Mouse (Mus musculus): Measurements from ENCODE around the gene Fbxl19. TPM values are rescaled to one million over a fixed set of nuclear protein-coding genes. Genes with fewer than 3 reads are reported as not detected.
A peak's percentile ranks its signal among the peaks of the same experiment; 100 is the strongest.
"Not testable (repeated sequence)": the region's sequence is repeated elsewhere in the genome, so short reads cannot be mapped to it uniquely, and the experiment has no call there.

The Fbxl19 gene
- total RNA-seq, 2 experiments from 2014 or later: 68.8 to 74.6 TPM

DNA sequence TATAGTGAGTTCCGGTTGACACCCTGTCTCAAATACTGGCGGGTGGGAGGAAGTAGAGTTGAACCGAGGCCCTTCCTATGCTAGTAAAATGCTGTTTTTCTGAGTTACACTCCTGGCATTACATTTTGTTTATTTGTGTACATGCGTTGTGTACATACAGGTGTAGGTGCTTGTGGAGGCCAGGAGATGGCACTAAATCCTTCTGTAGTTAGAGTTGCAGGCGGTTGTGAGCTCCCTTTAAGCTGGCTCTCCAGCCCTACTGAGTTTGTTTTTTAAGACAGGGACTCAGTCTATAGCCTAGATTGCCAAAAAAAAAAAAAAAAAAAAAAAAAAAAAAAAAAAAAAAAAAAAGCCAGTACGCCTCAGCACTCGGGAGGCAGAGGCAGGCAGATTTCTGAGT is 16.4 kb upstream of the Fbxl19 start:
- no peak for DNase-seq (ENCODE audit: low spot score in 2 of 2)

GRCm38 (mm10) chr7:127730170-127730569 is 14.2 kb upstream of the Fbxl19 start:
- DNase-seq (ENCODE audit: low spot score in 2 of 2): no peak

DNA sequence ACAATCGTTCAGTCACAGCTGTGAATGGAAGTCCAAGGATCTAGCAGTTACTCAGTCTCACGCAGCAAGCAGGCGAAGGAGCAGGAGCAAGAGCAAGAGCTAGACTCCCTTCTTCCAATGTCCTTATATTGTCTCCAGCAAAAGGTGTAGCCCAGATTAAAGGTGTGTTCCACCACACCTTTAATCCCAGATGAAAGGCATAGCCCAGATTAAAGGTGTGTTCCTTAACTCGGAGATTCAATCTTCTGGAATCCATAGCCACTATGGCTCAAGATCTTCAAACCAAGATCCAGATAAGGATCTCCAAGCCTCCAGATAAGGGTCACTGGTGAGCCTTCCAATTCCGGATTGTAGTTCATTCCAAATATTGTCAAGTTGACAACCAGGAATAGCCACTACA is 12.3 kb upstream of the Fbxl19 start, which contains the start of gene Ctf2:
Gene Ctf2 (minus strand): TSS at position 101 of the 400 bp plus-strand sequence.
- DNase-seq (ENCODE audit: low spot score in 2 of 2): not testable (repeated sequence)

- DNase-seq (ENCODE audit: low spot score in 2 of 2): peak; percentile 89 to 94
Observed at GRCm38 (mm10) chr7:127745251-127745651, 908 bp downstream of the Fbxl19 start.

DNA sequence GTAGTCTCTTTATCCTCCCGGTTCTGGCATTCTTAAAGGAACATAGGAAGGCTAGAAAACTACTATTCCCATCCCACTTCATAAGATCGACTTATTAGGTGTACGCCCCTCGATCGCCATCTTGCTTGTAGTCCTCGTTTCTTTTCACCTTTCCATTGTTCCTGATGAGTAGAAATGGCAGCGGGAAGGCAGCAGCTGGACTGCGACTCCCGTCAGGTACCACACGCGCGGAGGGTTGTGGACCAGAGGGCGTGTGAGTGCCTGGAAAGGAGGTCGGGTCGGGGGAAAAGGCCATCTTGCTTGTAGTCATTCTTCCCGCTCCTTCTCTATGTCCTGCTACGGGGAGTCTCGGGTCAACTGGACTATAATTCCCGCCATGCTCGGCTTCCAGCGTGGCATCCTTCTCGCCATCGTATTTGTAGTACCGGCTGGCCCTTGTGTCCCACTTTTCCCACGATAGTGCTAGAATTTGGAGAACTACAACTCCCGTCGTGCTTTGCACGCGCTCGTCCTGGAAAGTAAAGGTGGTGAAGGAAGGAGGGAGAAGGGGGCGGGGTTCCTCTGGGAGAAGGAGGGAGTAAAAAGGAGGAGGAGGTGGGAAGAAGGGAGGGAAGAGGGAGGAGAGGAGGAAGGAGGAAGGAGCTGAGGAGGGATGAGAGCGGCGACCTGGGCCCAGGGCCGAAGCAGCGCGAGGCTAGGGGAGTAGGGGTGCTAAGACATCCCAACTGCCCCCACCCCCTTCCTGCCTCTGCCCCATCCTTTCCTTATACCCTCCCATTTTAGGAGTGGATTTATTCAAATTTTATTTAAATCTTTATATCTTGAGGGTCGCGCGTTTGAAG is 1.5 kb downstream of the Fbxl19 start:
- DNase-seq (ENCODE audit: low spot score in 2 of 2): peak; percentile 96 to 98

- no peak for DNase-seq (ENCODE audit: low spot score in 2 of 2)
Observed at GRCm38 (mm10) chr7:127746494-127747491, 2.5 kb downstream of the Fbxl19 start.

GRCm38 (mm10) chr7:127747559-127748234 is 3.4 kb downstream of the Fbxl19 start:
- no peak for DNase-seq (ENCODE audit: low spot score in 2 of 2)

DNA sequence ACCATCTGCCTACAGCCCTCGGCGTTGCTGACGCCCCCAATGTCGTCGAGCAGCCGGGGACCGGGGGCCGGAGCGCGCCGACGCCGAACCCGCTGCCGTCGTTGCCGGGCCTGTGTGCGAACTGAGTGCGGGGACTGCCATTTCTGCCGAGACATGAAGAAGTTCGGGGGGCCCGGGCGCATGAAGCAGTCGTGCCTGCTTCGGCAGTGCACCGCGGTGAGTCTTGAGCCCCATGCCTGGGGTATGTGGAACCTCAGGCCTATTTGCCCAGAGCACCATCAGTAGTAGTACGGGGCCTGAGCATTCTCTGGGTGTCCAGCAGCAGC is 3.9 kb downstream of the Fbxl19 start:
- DNase-seq (ENCODE audit: low spot score in 2 of 2): no peak

GRCm38 (mm10) chr7:127750131-127751127 is 6.1 kb downstream of the Fbxl19 start:
- no peak for DNase-seq (ENCODE audit: low spot score in 2 of 2)

DNA sequence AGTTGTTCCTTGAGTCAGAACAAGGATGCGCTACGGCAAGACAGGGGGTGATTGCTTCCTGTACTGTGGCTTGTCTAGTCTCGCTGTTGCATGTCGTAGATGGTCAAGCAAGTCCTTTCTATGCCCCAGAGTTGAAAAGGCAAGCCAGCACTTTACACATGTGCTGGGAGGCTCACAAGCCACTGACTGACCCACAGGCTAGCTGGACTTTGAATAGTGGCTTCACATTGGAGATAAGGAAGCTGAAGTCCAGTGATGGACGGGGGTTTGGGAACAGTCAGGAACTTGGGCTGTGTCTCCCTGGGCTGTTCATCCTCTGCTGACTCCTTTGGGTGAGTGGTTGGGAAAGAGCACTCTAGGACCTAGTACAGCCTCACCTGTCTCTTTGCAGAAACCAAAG is 7.3 kb downstream of the Fbxl19 start:
- DNase-seq (ENCODE audit: low spot score in 2 of 2): no peak

- DNase-seq (ENCODE audit: low spot score in 2 of 2): no peak
Observed at GRCm38 (mm10) chr7:127752069-127752468, 7.7 kb downstream of the Fbxl19 start.

GRCm38 (mm10) chr7:127753158-127753557 is 8.8 kb downstream of the Fbxl19 start:
- DNase-seq (ENCODE audit: low spot score in 2 of 2): no peak

DNA sequence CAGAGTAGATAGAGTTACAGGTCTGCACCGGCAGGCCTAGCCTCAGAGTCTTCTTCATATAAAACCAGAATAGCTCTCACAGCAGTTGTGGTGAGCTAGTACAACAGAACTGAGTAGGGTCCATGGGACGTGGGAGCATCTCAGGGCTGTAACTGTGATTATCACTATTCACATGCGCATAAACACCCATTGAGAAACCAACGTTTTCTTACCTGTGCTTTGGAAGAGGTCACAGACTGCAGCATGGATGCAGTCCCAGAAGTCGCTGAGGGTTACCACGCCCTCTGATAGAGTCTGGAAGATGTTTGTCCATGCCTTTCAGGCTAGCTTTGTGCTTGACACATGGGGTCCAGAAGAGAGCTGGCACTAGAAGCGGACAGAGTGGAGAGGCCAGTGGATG is 9.4 kb downstream of the Fbxl19 start:
- no peak for DNase-seq (ENCODE audit: low spot score in 2 of 2)

- DNase-seq (ENCODE audit: low spot score in 2 of 2): no peak
Observed at GRCm38 (mm10) chr7:127759716-127760115, 15.4 kb downstream of the Fbxl19 start.

GRCm38 (mm10) chr7:127760478-127760877 is 16.1 kb downstream of the Fbxl19 start:
- no peak for DNase-seq (ENCODE audit: low spot score in 2 of 2)

DNA sequence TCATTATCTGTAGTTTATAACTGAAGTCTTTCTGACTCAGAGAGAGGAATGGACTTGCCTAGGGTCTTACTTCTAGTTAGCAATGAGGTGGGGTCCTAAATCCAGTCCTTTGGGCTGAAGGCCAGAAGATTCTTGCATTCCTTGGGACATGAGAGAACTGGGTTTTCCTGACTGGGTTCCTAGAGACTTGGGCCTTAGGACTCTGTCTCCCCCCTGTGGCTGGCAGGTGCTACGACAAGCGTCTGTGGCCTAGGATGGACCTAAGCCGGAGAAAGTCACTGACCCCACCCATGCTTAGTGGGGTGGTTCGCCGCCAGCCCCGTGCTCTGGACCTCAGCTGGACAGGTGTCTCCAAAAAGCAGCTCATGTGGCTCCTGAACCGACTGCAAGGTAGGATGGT is 16.7 kb downstream of the Fbxl19 start:
- DNase-seq (ENCODE audit: low spot score in 2 of 2): peak in 1 of 2 experiments; percentile 63

DNA sequence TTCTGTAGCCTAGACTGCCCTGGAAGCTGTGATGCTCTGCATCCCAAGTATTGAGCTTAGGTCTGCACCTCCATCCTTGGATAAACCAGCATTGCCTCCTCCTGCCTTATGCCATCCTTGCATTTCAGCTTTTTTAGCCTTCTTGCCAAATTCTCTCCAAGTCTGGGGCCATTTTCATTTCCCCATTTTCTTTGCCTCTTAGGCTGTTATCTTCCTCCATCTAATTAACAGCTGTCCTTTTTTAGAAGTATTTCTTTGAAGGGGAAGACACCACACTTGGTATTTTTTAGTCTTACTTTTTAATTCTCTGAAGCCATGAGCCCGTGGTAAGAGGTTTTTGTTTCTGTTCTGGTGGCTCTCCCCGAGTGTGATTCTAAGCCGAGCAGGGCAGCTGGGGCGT is 19.3 kb downstream of the Fbxl19 start:
- no peak for DNase-seq (ENCODE audit: low spot score in 2 of 2)

DNA sequence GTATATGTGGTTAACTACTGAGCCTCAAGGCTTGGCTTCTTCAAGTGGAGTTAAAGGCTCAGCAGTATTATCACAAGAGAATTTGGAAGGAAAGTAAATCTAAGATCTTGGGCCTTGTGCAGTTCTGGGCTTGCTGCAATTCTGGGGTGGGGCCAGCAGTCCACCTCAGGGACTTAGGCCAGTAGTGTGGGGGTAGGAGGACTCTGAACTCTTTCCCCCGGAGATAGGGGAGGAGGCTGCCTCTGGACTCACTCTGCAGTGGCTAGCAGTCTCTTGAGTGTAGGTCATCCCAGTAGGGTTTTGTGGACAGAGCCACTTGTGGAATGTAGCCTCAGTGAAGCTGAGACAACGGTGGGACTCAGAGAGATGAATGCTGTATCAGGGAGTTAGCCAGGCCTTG is 21.4 kb downstream of the Fbxl19 start:
- DNase-seq (ENCODE audit: low spot score in 2 of 2): no peak

- DNase-seq (ENCODE audit: low spot score in 2 of 2): no peak
Observed at GRCm38 (mm10) chr7:127766851-127767609, 22.7 kb downstream of the Fbxl19 start.
